Mouse (Mus musculus) mouse trophoblast stem cell (cell line): ENCODE data around the gene Rffl.

Source experiments
- in situ Hi-C, 2 experiments: fragments of 300-500 bp; cut with MseI, MboI; formaldehyde crosslinking; loops; 2 replicates in 1 of 2; 3 replicates in 1 of 2; pipeline ENCODE4 v1.15.1; 2025

The Rffl gene

GRCm38 (mm10) chr11:82871031-82871446, at the start of gene Rffl:
Gene Rffl (minus strand): TSS chr11:82871210.
- in situ Hi-C loops: no loop called here

GRCm38 (mm10) chr11:82920768-82921167, 49.8 kb upstream of the Rffl start:
- in situ Hi-C loops: loop anchor here (5.0 to 25.0 kb wide), 3 partner anchors 37 to 267 kb away; partner anchors contain the start of genes Slfn3 (in 1 of the 2) and Slfn4 (in 1 of the 2)

GRCm38 (mm10) chr11:82914711-82915352, 43.8 kb upstream of the Rffl start:
- in situ Hi-C loops: loop anchor here in 1 of 2 experiments (5.0 to 25.0 kb wide), 2 partner anchors 42 to 272 kb away; partner anchors contain the start of genes Slfn3 and Slfn4

GRCm38 (mm10) chr11:82910679-82911389, 39.8 kb upstream of the Rffl start:
- in situ Hi-C loops: loop anchor here in 1 of 2 experiments (25.0 kb wide), 1 partner anchor 276 kb away; the partner anchor contains the start of genes Slfn3 and Slfn4

- in situ Hi-C loops: loop anchor here in 1 of 2 experiments (25.0 kb wide), 1 partner anchor 277 kb away; the partner anchor contains the start of genes Slfn3 and Slfn4
These were observed 39.2 kb upstream of the Rffl start, which contains the start of gene Unc45b for GRCm38 (mm10) chr11:82910250-82910649. Gene Unc45b (plus strand): TSS chr11:82910550.

- in situ Hi-C loops: loop anchor here in 1 of 2 experiments (25.0 kb wide), 1 partner anchor 279 kb away; the partner anchor contains the start of genes Slfn3 and Slfn4
These were observed 37.6 kb upstream of the Rffl start for GRCm38 (mm10) chr11:82908608-82908989.

GRCm38 (mm10) chr11:82907651-82908607, 36.9 kb upstream of the Rffl start, which contains the start of gene Nle1:
Gene Nle1 (minus strand): TSS chr11:82908411.
- in situ Hi-C loops: loop anchor here in 1 of 2 experiments (25.0 kb wide), 1 partner anchor 279 kb away; the partner anchor contains the start of genes Slfn3 and Slfn4

- in situ Hi-C loops: loop anchor here in 1 of 2 experiments (25.0 kb wide), 1 partner anchor 281 kb away; the partner anchor contains the start of genes Slfn3 and Slfn4
These were observed 34.8 kb upstream of the Rffl start for GRCm38 (mm10) chr11:82905816-82906215.

- in situ Hi-C loops: loop anchor here in 1 of 2 experiments (25.0 kb wide), 1 partner anchor 282 kb away; the partner anchor contains the start of genes Slfn3 and Slfn4
These were observed 33.9 kb upstream of the Rffl start for GRCm38 (mm10) chr11:82904952-82905351.

- in situ Hi-C loops: loop anchor here in 1 of 2 experiments (25.0 kb wide), 1 partner anchor 286 kb away; the partner anchor contains the start of genes Slfn3 and Slfn4
These were observed 30.7 kb upstream of the Rffl start for GRCm38 (mm10) chr11:82901606-82902310.

- in situ Hi-C loops: loop anchor here in 1 of 2 experiments (10.0 to 25.0 kb wide), 3 partner anchors 285 to 662 kb away; partner anchors contain the start of genes Slfn3 and Slfn4
These were observed 28.7 kb upstream of the Rffl start for GRCm38 (mm10) chr11:82899720-82900119.

- in situ Hi-C loops: loop anchor here in 1 of 2 experiments (10.0 to 25.0 kb wide), 2 partner anchors 283 to 660 kb away; no protein-coding TSS in a partner anchor
These were observed 26.5 kb upstream of the Rffl start for GRCm38 (mm10) chr11:82897478-82897877.

GRCm38 (mm10) chr11:82891936-82892335, 20.9 kb upstream of the Rffl start, which contains the start of gene Fndc8:
Gene Fndc8 (plus strand): TSS chr11:82892124.
- in situ Hi-C loops: loop anchor here in 1 of 2 experiments (10.0 to 25.0 kb wide), 2 partner anchors 277 to 655 kb away; no protein-coding TSS in a partner anchor

GRCm38 (mm10) chr11:82890342-82890762, 19.3 kb upstream of the Rffl start, which contains the start of gene Rad51d:
Gene Rad51d (minus strand): TSS chr11:82890614.
- in situ Hi-C loops: loop anchor here in 1 of 2 experiments (10.0 to 25.0 kb wide), 2 partner anchors 276 to 653 kb away; no protein-coding TSS in a partner anchor

GRCm38 (mm10) chr11:82889524-82890341, 18.7 kb upstream of the Rffl start:
- in situ Hi-C loops: loop anchor here (5.0 to 25.0 kb wide), 3 partner anchors 72 to 652 kb away; no protein-coding TSS in a partner anchor

- in situ Hi-C loops: loop anchor here (5.0 to 25.0 kb wide), 2 partner anchors 71 to 651 kb away; no protein-coding TSS in a partner anchor
These were observed 17.5 kb upstream of the Rffl start for GRCm38 (mm10) chr11:82888491-82888946.

- in situ Hi-C loops: loop anchor here (5.0 to 25.0 kb wide), 2 partner anchors 69 to 649 kb away; no protein-coding TSS in a partner anchor
These were observed 15.5 kb upstream of the Rffl start for GRCm38 (mm10) chr11:82886559-82886958.

GRCm38 (mm10) chr11:82883180-82883579, 12.2 kb upstream of the Rffl start:
- in situ Hi-C loops: loop anchor here in 1 of 2 experiments (25.0 kb wide), 1 partner anchor 646 kb away; no protein-coding TSS in a partner anchor
